Mouse (Mus musculus) embryonic facial prominence, embryonic 13.5 days (tissue): ENCODE measurements around the gene Gm20671. TPM values are rescaled to one million over a fixed set of nuclear protein-coding genes. Genes with fewer than 3 reads are reported as not detected.
"Not testable (repeated sequence)": the region's sequence is repeated elsewhere in the genome, so short reads cannot be mapped to it uniquely, and the experiment has no call there.

ENCODE experiments used
- ATAC-seq: fragments of 200-750 bp; cut with Nextera tagmentation; 2 replicates; pipeline ENCODE4 v1.8.0; 2017; ENCODE audit warnings: low read depth; ENCODE audit not compliant: insufficient number of reproducible peaks, insufficient read depth, low FRiP score, low TSS enrichment
- H3K27ac ChIP-seq: fragments of 300-500 bp; sonication (generic); 2 replicates; pipeline ENCODE4 v1.5.1; 2015; ENCODE audit warnings: moderate library complexity, mild to moderate bottlenecking, inconsistent platforms
- H3K27me3 ChIP-seq: fragments of 300-500 bp; sonication (generic); 2 replicates; pipeline ENCODE4 v1.6.1; 2015; ENCODE audit warnings: mild to moderate bottlenecking, inconsistent platforms
- H3K36me3 ChIP-seq: fragments of 300-500 bp; sonication (generic); 2 replicates; pipeline ENCODE4 v1.6.1; 2015; ENCODE audit warnings: mild to moderate bottlenecking, inconsistent platforms
- H3K4me1 ChIP-seq: fragments of 300-500 bp; sonication (generic); 2 replicates; pipeline ENCODE4 v1.6.1; 2015; ENCODE audit warnings: inconsistent platforms
- H3K4me2 ChIP-seq: fragments of 300-500 bp; sonication (generic); 2 replicates; pipeline ENCODE4 v1.6.1; 2015; ENCODE audit warnings: moderate library complexity, mild to moderate bottlenecking, inconsistent platforms
- H3K4me3 ChIP-seq: fragments of 300-500 bp; sonication (generic); 2 replicates; pipeline ENCODE4 v1.5.1; 2015; ENCODE audit warnings: mild to moderate bottlenecking, inconsistent platforms
- H3K9ac ChIP-seq: fragments of 300-500 bp; sonication (generic); 2 replicates; pipeline ENCODE4 v1.6.1; 2015; ENCODE audit warnings: mild to moderate bottlenecking, inconsistent platforms
- H3K9me3 ChIP-seq: fragments of 300-500 bp; sonication (generic); 2 replicates; pipeline ENCODE4 v1.6.1; 2016; ENCODE audit warnings: inconsistent platforms
- WGBS: fragments of 180-500 bp; shearing (Covaris S2); methylation state at CpG from one replicate; pipeline ENCODE4 v1.1.7; 2015; ENCODE audit warnings: mixed read lengths; 5-methylcytosine and 5-hydroxymethylcytosine counted together
- polyA plus RNA-seq: library from polyadenylated mRNA; unstranded; fragments of >200 nt; fragmentation: Nextera tagmentation; extraction: Ambion mirVana; gene quantifications from 2 replicates; pipeline ENCODE4 v1.2.1, GENCODE M21; 2015

The Gm20671 gene
- polyA plus RNA-seq, 1 experiment from 2014 or later = not detected

- Histone ChIP-seq H3K36me3 (no peaks in the 10 kb centered on the region), H3K9me3 (no peaks in the 10 kb centered on the region), H3K4me1 (peaks cover 15% of the 10 kb centered on the region), H3K9ac (no peak overlapping the region), H3K27me3 (no peaks in the 10 kb centered on the region), H3K27ac (no peak overlapping the region), H3K4me2 (no peak overlapping the region), H3K4me3 (no peak overlapping the region)
- no peak for ATAC-seq
- WGBS = 94% methylated on average over 6 of the region's 6 CpGs
Observed at GRCm38 (mm10) chr5:32748936-32749335, 78.0 kb downstream of the Gm20671 start.

DNA sequence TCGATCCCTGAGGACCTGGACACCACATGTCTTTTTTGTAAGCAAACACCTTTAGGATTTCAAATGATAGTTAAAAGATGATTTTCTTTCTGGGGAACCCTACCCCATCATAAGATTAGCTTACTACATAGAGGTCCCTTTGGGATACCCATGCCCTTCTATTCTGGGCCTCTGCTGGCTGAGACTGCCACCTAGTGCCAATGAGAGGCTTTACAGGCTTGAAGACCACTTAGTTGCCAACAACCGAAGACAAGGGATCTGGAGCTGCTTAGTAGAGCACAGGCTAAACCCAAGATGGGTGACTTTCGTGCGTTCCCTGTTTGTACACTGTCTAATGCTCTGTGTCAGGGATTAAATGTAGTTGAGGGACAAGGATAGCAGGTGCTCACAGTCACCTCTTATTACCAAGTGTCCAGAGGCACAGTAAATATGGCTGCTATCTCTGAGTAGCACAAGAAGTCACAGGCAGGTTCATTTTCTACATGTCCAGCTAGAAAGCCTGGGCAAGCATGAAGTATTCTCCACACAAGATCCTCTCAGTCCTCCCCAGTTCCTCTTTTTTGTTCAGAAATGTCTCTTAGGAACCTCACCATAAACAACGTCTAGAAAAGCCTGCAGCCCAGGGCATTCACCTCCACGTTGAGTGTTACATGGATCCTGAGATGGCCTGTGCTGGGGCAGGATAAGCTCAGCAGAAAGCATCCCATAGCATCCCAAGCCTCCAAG is 79.1 kb downstream of the Gm20671 start:
- H3K4me2 ChIP-seq = no peak overlapping the region
- peaks cover 22% of the 10 kb centered on the region for H3K4me1 ChIP-seq
- no peaks in the 10 kb centered on the region for H3K9me3 ChIP-seq
- no peak overlapping the region for H3K27ac ChIP-seq
- no peak overlapping the region for H3K9ac ChIP-seq
- no peaks in the 10 kb centered on the region for H3K36me3 ChIP-seq
- no peak overlapping the region for H3K4me3 ChIP-seq
- 62% methylated on average over 6 of the region's 6 CpGs for WGBS
- no peaks in the 10 kb centered on the region for H3K27me3 ChIP-seq
- no peak for ATAC-seq

GRCm38 (mm10) chr5:32745705-32746655 is 80.9 kb downstream of the Gm20671 start:
- no peak; the same call in 1 of the 2 replicates for ATAC-seq
- Histone ChIP-seq H3K9ac (peak overlapping the region; percentile 44; the same call in 1 of the 2 replicates), H3K4me3 (peak overlapping the region; percentile 26), H3K27me3 (no peaks in the 10 kb centered on the region), H3K9me3 (no peaks in the 10 kb centered on the region), H3K4me2 (peak overlapping the region; percentile 41), H3K27ac (peak overlapping the region; percentile 22; the same call in 1 of the 2 replicates), H3K4me1 (peaks cover 15% of the 10 kb centered on the region), H3K36me3 (no peaks in the 10 kb centered on the region)
- WGBS = 12% methylated on average over 10 of the region's 10 CpGs

DNA sequence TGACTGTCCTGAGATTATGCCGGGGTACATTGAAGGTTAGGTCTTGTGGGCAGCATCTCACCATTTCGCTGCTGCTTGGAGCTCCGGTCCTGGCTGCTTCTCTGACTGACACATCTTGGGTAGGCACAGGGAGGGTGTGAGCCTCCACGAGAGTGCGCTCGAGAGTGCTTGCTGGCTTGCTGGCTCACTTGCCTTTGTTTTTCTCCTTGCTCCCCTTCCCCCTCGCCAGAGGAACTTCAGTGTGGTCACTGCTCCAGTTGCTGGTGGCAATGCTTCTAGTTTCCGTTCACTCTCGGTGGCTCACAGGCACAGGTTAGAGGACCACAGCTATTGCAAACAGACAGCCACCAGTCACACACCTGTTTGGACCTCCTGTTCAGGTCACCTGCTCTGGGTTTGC is 84.8 kb downstream of the Gm20671 start:
- Histone ChIP-seq H3K27me3 (no peaks in the 10 kb centered on the region), H3K9me3 (no peaks in the 10 kb centered on the region), H3K4me1 (peaks cover 15% of the 10 kb centered on the region), H3K27ac (no peak overlapping the region), H3K36me3 (0 out of 2 replicates have a peak, but pooled peaks cover 6% of the 10 kb centered on the region), H3K9ac (no peak overlapping the region), H3K4me2 (no peak overlapping the region), H3K4me3 (no peak overlapping the region)
- 54% methylated on average over 9 of the region's 9 CpGs for WGBS
- no peak for ATAC-seq

DNA sequence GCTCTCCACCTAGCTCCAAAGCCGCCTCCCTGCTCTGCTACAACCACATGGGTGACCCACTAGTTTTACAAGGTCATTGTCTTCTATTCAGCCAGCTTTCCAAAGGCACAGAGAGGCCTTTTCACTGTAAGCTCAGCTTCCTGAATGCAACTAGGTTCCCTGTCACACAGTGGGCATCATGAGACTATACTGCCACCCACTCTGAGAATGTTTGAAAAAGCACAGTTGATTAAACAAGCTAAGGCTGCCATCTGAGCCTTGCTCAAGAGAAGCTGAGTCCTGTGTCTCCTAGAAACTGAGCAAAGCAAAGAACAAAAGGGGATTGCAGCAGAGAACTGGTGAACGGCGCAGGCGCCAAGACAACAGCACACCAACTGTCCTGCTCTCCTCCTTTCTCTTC is 85.5 kb downstream of the Gm20671 start:
- not testable (repeated sequence) for H3K9ac ChIP-seq, H3K4me2 ChIP-seq, H3K27ac ChIP-seq, ATAC-seq, H3K9me3 ChIP-seq, H3K36me3 ChIP-seq, H3K4me3 ChIP-seq, H3K27me3 ChIP-seq
- H3K4me1 ChIP-seq = peaks cover 12% of the 10 kb centered on the region
- 84% methylated on average over 4 of the region's 4 CpGs for WGBS

- not testable (repeated sequence) for ATAC-seq, H3K9me3 ChIP-seq, H3K4me1 ChIP-seq, H3K4me3 ChIP-seq, H3K9ac ChIP-seq, H3K27ac ChIP-seq, H3K27me3 ChIP-seq, H3K4me2 ChIP-seq
- WGBS = 85% methylated on average over 8 of the region's 8 CpGs
- H3K36me3 ChIP-seq = peaks cover 11% of the 10 kb centered on the region; the same call in 1 of the 2 replicates
Observed at GRCm38 (mm10) chr5:32740850-32741249, 86.1 kb downstream of the Gm20671 start.

DNA sequence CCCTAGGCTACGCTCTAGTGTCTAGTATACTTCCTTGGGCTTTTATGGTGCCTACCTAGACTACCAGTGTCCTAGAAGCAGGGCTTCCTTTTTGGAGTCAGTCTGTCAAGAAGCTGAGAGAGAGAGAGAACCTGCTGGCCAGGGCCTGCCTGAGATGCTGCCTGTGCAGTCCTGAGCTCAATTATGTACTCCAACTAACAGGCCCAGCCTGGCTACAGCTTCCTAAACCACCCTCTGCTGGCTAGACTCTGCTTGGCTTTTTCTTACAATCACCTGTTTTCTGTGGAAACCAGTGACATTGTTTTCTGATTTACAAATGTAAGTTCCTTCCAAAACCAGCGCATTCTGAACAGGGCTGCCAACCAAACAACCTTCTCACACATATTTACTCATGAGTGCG is 86.8 kb downstream of the Gm20671 start:
- no peak for ATAC-seq
- Histone ChIP-seq H3K27me3 (no peaks in the 10 kb centered on the region), H3K4me1 (peaks cover 8% of the 10 kb centered on the region), H3K4me3 (no peak overlapping the region), H3K9me3 (no peaks in the 10 kb centered on the region), H3K36me3 (peaks cover 19% of the 10 kb centered on the region), H3K9ac (no peak overlapping the region), H3K4me2 (no peak overlapping the region), H3K27ac (no peak overlapping the region)
- WGBS = 94% methylated on average over 3 of the region's 3 CpGs

DNA sequence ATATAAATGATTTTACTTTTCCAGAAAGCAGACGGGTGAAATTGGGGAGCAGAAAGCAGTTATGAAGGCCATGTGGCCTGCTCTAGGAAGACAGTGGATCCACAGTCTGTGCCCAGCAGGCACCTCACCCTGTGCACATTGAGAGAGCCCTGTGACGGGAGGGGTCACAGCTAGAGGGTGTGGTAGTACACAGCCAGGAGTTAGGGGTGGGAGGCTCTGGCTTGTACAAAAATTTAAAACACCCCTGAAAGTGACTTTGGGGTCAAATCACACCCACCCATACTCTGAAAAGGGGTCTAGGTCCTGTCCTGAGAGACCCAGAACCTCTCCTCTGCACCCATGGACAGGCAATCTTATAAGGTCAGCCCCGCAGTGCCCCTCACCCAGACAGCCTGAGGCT is 90.1 kb downstream of the Gm20671 start:
- 91% methylated on average over 3 of the region's 3 CpGs for WGBS
- H3K4me1 ChIP-seq, H3K27me3 ChIP-seq, H3K4me3 ChIP-seq, H3K9me3 ChIP-seq, ATAC-seq, H3K4me2 ChIP-seq, H3K9ac ChIP-seq, H3K27ac ChIP-seq: not testable (repeated sequence)
- peaks cover 30% of the 10 kb centered on the region for H3K36me3 ChIP-seq

GRCm38 (mm10) chr5:32735779-32736178 is 91.1 kb downstream of the Gm20671 start:
- H3K36me3 ChIP-seq = peaks cover 30% of the 10 kb centered on the region

DNA sequence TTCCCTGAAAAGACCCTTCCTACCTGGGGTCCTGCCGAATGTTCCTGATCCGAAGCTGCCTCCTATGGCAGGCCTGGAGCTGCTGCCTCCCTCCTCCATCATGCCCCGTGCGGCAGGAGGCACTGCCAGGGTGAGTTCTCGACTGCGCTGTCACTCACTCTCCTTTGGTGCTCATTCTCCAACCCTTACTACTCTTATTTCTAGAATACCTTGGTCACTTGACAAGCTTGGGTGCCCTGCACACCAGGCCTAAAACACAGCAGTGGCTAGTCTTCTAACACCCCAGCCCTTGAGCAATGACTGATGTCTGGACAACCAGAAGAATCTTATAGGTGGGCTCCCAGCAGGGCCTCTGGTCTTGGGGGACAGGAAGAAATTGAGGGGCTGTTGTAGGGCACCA is 93.0 kb downstream of the Gm20671 start:
- not testable (repeated sequence) for H3K4me1 ChIP-seq, ATAC-seq, H3K4me3 ChIP-seq, H3K27me3 ChIP-seq, H3K9ac ChIP-seq, H3K4me2 ChIP-seq, H3K27ac ChIP-seq, H3K9me3 ChIP-seq
- peaks cover 30% of the 10 kb centered on the region for H3K36me3 ChIP-seq
- 96% methylated on average over 6 of the region's 6 CpGs for WGBS

More at GRCm38 (mm10) chr5:32735779-32736178, 91.1 kb downstream of the Gm20671 start:
- Histone ChIP-seq H3K9me3 (peaks cover 3% of the 10 kb centered on the region; the same call in 1 of the 2 replicates), H3K9ac (no peak overlapping the region), H3K4me3 (no peak overlapping the region), H3K27me3 (no peaks in the 10 kb centered on the region), H3K27ac (no peak overlapping the region), H3K4me2 (no peak overlapping the region), H3K4me1 (no peaks in the 10 kb centered on the region)
- WGBS = 92% methylated on average over 6 of the region's 6 CpGs
- no peak for ATAC-seq

DNA sequence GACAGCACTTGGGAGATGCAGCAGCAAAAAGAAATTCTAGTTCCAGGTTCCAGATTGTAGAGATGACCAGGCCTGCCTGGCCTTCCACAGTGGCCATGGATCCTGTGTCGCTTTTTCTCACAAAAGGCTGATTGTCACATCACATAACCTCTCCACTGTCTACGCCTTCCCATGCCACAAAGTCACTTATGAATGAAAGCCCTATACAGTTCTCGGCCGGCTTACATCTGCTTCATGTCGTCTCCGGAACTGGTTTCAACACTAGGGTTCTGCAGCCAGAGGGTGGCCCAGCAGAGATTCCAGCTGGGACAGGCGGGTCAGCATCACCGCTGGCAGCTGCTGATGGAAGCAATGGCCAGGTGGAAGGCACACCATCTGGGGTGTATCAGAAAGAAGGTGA is 98.1 kb downstream of the Gm20671 start:
- H3K4me1 ChIP-seq = no peaks in the 10 kb centered on the region
- no peaks in the 10 kb centered on the region for H3K9me3 ChIP-seq
- H3K4me3 ChIP-seq = no peak overlapping the region
- ATAC-seq = no peak
- WGBS = 79% methylated on average over 8 of the region's 8 CpGs
- H3K27ac ChIP-seq = no peak overlapping the region
- H3K36me3 ChIP-seq = peaks cover 6% of the 10 kb centered on the region; the same call in 1 of the 2 replicates
- no peak overlapping the region for H3K4me2 ChIP-seq
- no peaks in the 10 kb centered on the region for H3K27me3 ChIP-seq
- H3K9ac ChIP-seq = no peak overlapping the region
